Mouse (Mus musculus) hindbrain, embryonic 11.5 days (tissue): ENCODE data around the gene B830017H08Rik. TPM values are rescaled to one million over a fixed set of nuclear protein-coding genes. Genes with fewer than 3 reads are reported as not detected.

ENCODE experiments used
- ATAC-seq: fragments of 200-750 bp; cut with Nextera tagmentation; 2 replicates; pipeline ENCODE4 v1.8.0; 2017; ENCODE audit warnings: mild to moderate bottlenecking, moderate TSS enrichment, moderate library complexity; ENCODE audit not compliant: low FRiP score
- DNase-seq: peaks from one replicate; pipeline ENCODE4 v3.0.0-alpha.2; 2015; ENCODE audit warnings: low spot score
- H3K27ac ChIP-seq: fragments of 300-500 bp; sonication (generic); 2 replicates; pipeline ENCODE4 v1.5.1; 2014; ENCODE audit warnings: mild to moderate bottlenecking, low read depth, low read length
- H3K27me3 ChIP-seq: fragments of 300-500 bp; sonication (generic); 2 replicates; pipeline ENCODE4 v1.6.1; 2014; ENCODE audit warnings: mild to moderate bottlenecking, low read length, moderate library complexity, mixed read lengths; ENCODE audit not compliant: control insufficient read depth, insufficient read depth
- H3K36me3 ChIP-seq: fragments of 300-500 bp; sonication (generic); 2 replicates; pipeline ENCODE4 v1.6.1; 2014; ENCODE audit warnings: mild to moderate bottlenecking, low read length, moderate library complexity, mixed read lengths; ENCODE audit not compliant: control insufficient read depth, insufficient read depth
- H3K4me1 ChIP-seq: fragments of 300-500 bp; sonication (generic); replicated peaks from 2 replicates; pipeline ENCODE4 v1.6.1; 2014; ENCODE audit warnings: low read length, mixed read lengths; ENCODE audit not compliant: control insufficient read depth, insufficient read depth
- H3K4me2 ChIP-seq: fragments of 300-500 bp; sonication (generic); replicated peaks from 2 replicates; pipeline ENCODE4 v1.6.1; 2014; ENCODE audit warnings: mild to moderate bottlenecking, low read depth, low read length
- H3K4me3 ChIP-seq: fragments of 300-500 bp; sonication (generic); 2 replicates; pipeline ENCODE4 v1.5.1; 2014; ENCODE audit warnings: low read depth, low read length
- H3K9ac ChIP-seq: fragments of 300-500 bp; sonication (generic); 2 replicates; pipeline ENCODE4 v1.6.1; 2014; ENCODE audit warnings: low read depth, low read length
- H3K9me3 ChIP-seq: fragments of 300-500 bp; sonication (generic); 2 replicates; pipeline ENCODE4 v1.6.1; 2016; ENCODE audit warnings: low read length; ENCODE audit not compliant: control insufficient read depth
- WGBS: fragments of 180-500 bp; shearing (Covaris S2); extraction: QIAGEN DNeasy Blood & Tissue Kit; methylation state at CpG from one replicate; pipeline ENCODE4 v1.1.7; 2014; 5-methylcytosine and 5-hydroxymethylcytosine counted together
- polyA plus RNA-seq: library from polyadenylated mRNA; unstranded; fragments of >200 nt; fragmentation: Nextera tagmentation; extraction: Ambion mirVana; gene quantifications from 2 replicates; pipeline ENCODE4 v1.2.1, GENCODE M21; 2014

The B830017H08Rik gene
- polyA plus RNA-seq, 1 experiment from 2014 or later = 0.20 TPM

GRCm38 (mm10) chr16:17806581-17807191 lies 26.2 kb upstream of the B830017H08Rik start:
- peak; percentile 48 for ATAC-seq
- peak overlapping the region; percentile 99 for H3K4me2 ChIP-seq
- H3K36me3 ChIP-seq = no peaks in the 10 kb centered on the region
- no peaks in the 10 kb centered on the region for H3K9me3 ChIP-seq
- H3K4me3 ChIP-seq = peak overlapping the region; percentile 55
- peaks cover 21% of the 10 kb centered on the region for H3K4me1 ChIP-seq
- H3K27me3 ChIP-seq = peaks cover 66% of the 10 kb centered on the region
- peak; percentile 70 for DNase-seq
- WGBS = 4% methylated on average over 49 of the region's 50 CpGs
- H3K9ac ChIP-seq = peak overlapping the region; percentile 81
- peak overlapping the region; percentile 51 for H3K27ac ChIP-seq

DNA sequence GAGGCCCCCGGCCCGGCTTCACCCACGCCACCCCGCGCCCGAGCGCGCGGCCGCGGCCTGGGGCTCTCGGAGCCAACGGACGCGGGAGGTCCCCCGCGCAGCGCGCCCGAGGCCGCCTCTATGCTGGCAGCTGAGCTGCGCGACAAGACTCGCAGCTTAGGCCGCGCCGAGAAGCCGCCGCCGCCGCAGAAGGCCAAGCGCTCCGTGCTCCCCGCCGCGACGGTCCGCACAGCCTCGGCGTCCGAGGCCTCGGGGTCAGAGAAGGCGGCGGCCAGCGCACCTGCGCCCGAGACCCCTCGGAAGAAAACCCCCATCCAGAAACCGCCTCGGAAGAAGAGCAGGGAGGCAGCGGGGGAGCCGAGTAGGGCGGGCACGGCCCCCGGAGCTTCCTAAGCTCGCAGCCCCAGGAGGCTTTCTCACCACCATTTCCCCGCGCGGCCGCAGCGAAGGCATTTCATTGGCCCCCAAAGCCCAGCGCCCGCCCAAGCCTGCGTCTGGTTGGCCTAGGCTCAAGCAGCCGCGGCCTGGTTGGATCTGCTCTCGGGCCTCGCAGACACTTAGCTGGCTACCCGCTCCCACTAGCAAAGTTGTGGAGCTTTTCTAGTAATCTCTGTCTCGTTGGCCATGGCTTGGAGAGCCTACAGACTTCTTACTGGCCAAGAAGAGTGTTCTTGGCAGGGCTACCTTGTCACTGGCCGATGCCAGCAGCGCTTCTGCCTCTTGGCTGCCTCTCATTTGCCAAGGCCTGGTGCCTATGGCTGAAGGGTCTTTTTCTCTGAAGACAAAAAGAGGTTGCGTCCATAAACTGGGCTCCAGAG lies 25.5 kb upstream of the B830017H08Rik start:
- H3K4me2 ChIP-seq = peak overlapping the region; percentile 99
- peak; percentile 84 for ATAC-seq
- peaks cover 21% of the 10 kb centered on the region for H3K4me1 ChIP-seq
- no peaks in the 10 kb centered on the region for H3K9me3 ChIP-seq
- no peaks in the 10 kb centered on the region for H3K36me3 ChIP-seq
- peaks cover 58% of the 10 kb centered on the region for H3K27me3 ChIP-seq
- 3% methylated on average over 72 of the region's 73 CpGs for whole genome bisulfite sequencing
- H3K9ac ChIP-seq = peak overlapping the region; percentile 81
- peak overlapping the region; percentile 55 for H3K4me3 ChIP-seq
- DNase-seq = peak; percentile 93
- peak overlapping the region; percentile 51 for H3K27ac ChIP-seq

DNA sequence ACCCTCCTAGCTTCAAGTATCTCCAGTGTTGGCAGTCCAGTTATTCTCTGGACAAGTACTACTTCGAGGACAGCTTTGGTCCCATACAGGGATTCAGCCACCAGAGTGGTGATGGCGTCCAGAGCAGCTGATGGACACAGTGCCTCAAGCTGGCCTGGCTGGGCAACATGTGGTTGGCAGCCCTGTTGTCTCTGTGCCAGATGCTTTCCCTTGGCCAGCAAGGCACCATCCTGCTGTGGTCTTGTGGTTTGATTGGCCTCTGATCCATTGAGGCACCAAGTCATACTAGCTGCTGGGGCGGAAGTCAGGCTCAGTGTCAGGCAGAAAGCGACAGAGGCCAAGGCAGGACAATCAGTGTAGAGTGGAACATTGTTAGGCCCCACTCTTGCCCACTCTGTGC lies 23.8 kb upstream of the B830017H08Rik start:
- Histone ChIP-seq H3K27me3 (peaks cover 44% of the 10 kb centered on the region), H3K9me3 (no peaks in the 10 kb centered on the region), H3K9ac (no peak overlapping the region), H3K4me1 (peaks cover 12% of the 10 kb centered on the region), H3K36me3 (no peaks in the 10 kb centered on the region), H3K27ac (no peak overlapping the region), H3K4me3 (no peak overlapping the region), H3K4me2 (no peak overlapping the region)
- WGBS = 69% methylated on average over 4 of the region's 4 CpGs
- no peak for ATAC-seq
- no peak for DNase-seq

- H3K4me3 ChIP-seq = no peak overlapping the region
- H3K9ac ChIP-seq = no peak overlapping the region
- WGBS = 22% methylated on average over 7 of the region's 7 CpGs
- H3K27me3 ChIP-seq = peaks cover 40% of the 10 kb centered on the region
- H3K9me3 ChIP-seq = no peaks in the 10 kb centered on the region
- ATAC-seq (no peak), DNase-seq (peak; percentile 57)
- H3K36me3 ChIP-seq = no peaks in the 10 kb centered on the region
- H3K4me2 ChIP-seq = no peak overlapping the region
- 0 out of 2 replicates have a peak overlapping the region, but pooled peaks have one; percentile 10 for H3K27ac ChIP-seq
- H3K4me1 ChIP-seq = peaks cover 10% of the 10 kb centered on the region
These were observed 23.2 kb upstream of the B830017H08Rik start for GRCm38 (mm10) chr16:17809711-17810110.

GRCm38 (mm10) chr16:17812120-17812519 lies 20.8 kb upstream of the B830017H08Rik start:
- Histone ChIP-seq H3K27ac (no peak overlapping the region), H3K4me1 (peaks cover 4% of the 10 kb centered on the region), H3K4me2 (no peak overlapping the region), H3K36me3 (no peaks in the 10 kb centered on the region), H3K9ac (no peak overlapping the region), H3K27me3 (peaks cover 29% of the 10 kb centered on the region), H3K4me3 (no peak overlapping the region), H3K9me3 (no peaks in the 10 kb centered on the region)
- ATAC-seq = no peak
- whole genome bisulfite sequencing = 5% methylated on average over 5 of the region's 5 CpGs
- peak; percentile 65 for DNase-seq

DNA sequence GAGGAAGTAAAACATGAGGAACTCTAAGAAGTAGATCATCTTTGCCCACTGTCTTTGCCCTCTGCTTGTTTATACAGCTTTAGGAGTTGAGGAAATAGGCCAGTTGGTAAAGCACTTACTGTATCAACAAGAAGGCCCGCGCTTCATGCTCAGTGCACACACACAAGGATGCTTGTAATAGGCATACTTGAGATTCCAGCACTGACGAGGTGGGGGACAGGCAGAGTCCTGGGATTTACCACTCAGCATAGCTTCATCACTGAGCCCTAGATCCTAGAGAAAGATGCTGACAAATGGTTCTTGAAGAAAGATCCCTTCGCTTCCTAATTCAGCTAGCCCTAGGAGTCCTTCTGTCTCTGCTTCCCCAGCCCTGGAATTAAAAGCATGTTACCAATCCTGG lies 19.7 kb upstream of the B830017H08Rik start:
- 57% methylated on average over 4 of the region's 4 CpGs for WGBS
- no peak overlapping the region for H3K4me2 ChIP-seq
- no peaks in the 10 kb centered on the region for H3K9me3 ChIP-seq
- no peaks in the 10 kb centered on the region; the same call in 1 of the 2 replicates for H3K4me1 ChIP-seq
- DNase-seq (no peak), ATAC-seq (no peak)
- H3K36me3 ChIP-seq = no peaks in the 10 kb centered on the region
- no peak overlapping the region for H3K27ac ChIP-seq
- H3K9ac ChIP-seq = no peak overlapping the region
- H3K27me3 ChIP-seq = peaks cover 23% of the 10 kb centered on the region
- no peak overlapping the region for H3K4me3 ChIP-seq

GRCm38 (mm10) chr16:17815411-17816402 lies 17.2 kb upstream of the B830017H08Rik start:
- DNase-seq (peak; percentile 88), ATAC-seq (peak; percentile 90)
- H3K27me3 ChIP-seq = peaks cover 15% of the 10 kb centered on the region
- peak overlapping the region; percentile 63 for H3K9ac ChIP-seq
- no peak overlapping the region for H3K27ac ChIP-seq
- peak overlapping the region; percentile 44 for H3K4me3 ChIP-seq
- no peaks in the 10 kb centered on the region for H3K36me3 ChIP-seq
- H3K9me3 ChIP-seq = no peaks in the 10 kb centered on the region
- H3K4me1 ChIP-seq = no peaks in the 10 kb centered on the region
- WGBS = 2% methylated on average over 61 of the region's 63 CpGs
- peak overlapping the region; percentile 90 for H3K4me2 ChIP-seq

DNA sequence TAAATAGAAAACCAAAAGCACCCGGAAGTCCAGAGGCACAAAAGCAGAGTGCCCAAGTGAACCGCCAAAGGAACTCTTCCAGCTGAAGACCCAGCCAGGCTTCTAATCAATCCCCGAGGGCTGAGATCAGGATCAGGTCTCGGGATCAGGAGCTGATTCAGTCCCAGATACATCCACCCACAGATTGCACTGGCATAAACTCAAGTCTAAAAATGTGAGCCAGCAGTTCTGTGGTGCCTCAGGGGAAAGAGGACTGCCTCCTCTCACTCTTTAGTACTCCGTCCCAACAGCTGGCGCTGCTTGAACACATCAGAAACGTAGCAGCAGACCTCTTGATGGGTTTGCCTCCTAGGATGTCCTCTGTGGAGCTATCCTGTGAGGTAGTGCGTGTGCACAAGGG lies 16.4 kb upstream of the B830017H08Rik start:
- Histone ChIP-seq H3K27me3 (peaks cover 16% of the 10 kb centered on the region), H3K4me1 (no peaks in the 10 kb centered on the region), H3K4me2 (no peak overlapping the region), H3K9me3 (no peaks in the 10 kb centered on the region), H3K4me3 (no peak overlapping the region), H3K36me3 (no peaks in the 10 kb centered on the region), H3K27ac (no peak overlapping the region), H3K9ac (no peak overlapping the region)
- DNase-seq = no peak
- no peak for ATAC-seq
- 79% methylated on average over 8 of the region's 8 CpGs for WGBS
